Mouse (Mus musculus) left cerebral cortex, adult 18-20 months (tissue): ENCODE measurements around the gene Iqgap2. TPM values are rescaled to one million over a fixed set of nuclear protein-coding genes. Genes with fewer than 3 reads are reported as not detected.

Source experiments
- DNase-seq, 2 experiments: peaks; one replicate each; pipeline ENCODE4 v3.0.0; 2021 to 2022; ENCODE audit warnings: low spot score in 2 of 2, mixed read lengths in 1 of 2
- total RNA-seq, 2 experiments: library from RNA; stranded (reverse); gene quantifications; 2 replicates each; pipeline ENCODE4 v1.2.3; 2021

The Iqgap2 gene
- total RNA-seq, 2 experiments from 2014 or later, result 16.1 to 19.7 TPM

- no peak for DNase-seq
These were observed 298.9 kb downstream of the Iqgap2 start for GRCm38 (mm10) chr13:95592860-95593259.

- no peak for DNase-seq
These were observed 300.1 kb downstream of the Iqgap2 start for GRCm38 (mm10) chr13:95591606-95592005.

- no peak for DNase-seq
These were observed 304.1 kb downstream of the Iqgap2 start for GRCm38 (mm10) chr13:95587628-95588027.

GRCm38 (mm10) chr13:95584898-95585297 is 306.8 kb downstream of the Iqgap2 start:
- no peak for DNase-seq

- DNase-seq, result peak in 1 of 2 experiments; percentile 7
These were observed 308.2 kb downstream of the Iqgap2 start for GRCm38 (mm10) chr13:95583237-95584189.

GRCm38 (mm10) chr13:95581850-95582249 is 309.9 kb downstream of the Iqgap2 start:
- no peak for DNase-seq

- DNase-seq, result no peak
These were observed 313.6 kb downstream of the Iqgap2 start for GRCm38 (mm10) chr13:95578016-95578697.

Other genes with a start within 250 kb of the Iqgap2 start
- 1 to 10 TPM in 1 of 2 experiments, under 1 TPM in 1; 0.88 to 1.9 TPM for gene F2rl2, start 195.1 kb downstream of the Iqgap2 start, total RNA-seq
- 10 to 100 TPM; 30.1 to 30.2 TPM for gene Gm20075, start 189.5 kb upstream of the Iqgap2 start, total RNA-seq
- gene Gm17190, start 190.1 kb upstream of the Iqgap2 start, total RNA-seq, result not detected
- 10 to 100 TPM; 31.9 to 34.5 TPM for gene Sv2c, start 240.7 kb upstream of the Iqgap2 start, total RNA-seq